Mouse (Mus musculus) left cerebral cortex, adult 11 months (tissue): ENCODE results near the gene Dnajb2.
A peak's percentile ranks its signal among the peaks of the same experiment; 100 is the strongest.
"Not testable (repeated sequence)": the region's sequence is repeated elsewhere in the genome, so short reads cannot be mapped to it uniquely, and the experiment has no call there.

ENCODE experiments used
- DNase-seq: peaks from one replicate; pipeline ENCODE4 v3.0.0; 2022; ENCODE audit warnings: low spot score

Gene Dnajb2

GRCm38 (mm10) chr1:75219078-75219477 is 17.1 kb upstream of the Dnajb2 start:
- peak; percentile 90 for DNase-seq

GRCm38 (mm10) chr1:75219531-75219930 is 16.7 kb upstream of the Dnajb2 start, which contains the start of gene Tuba4a:
Gene Tuba4a (minus strand): TSS chr1:75219865.
- DNase-seq, result no peak

- no peak for DNase-seq
Observed at GRCm38 (mm10) chr1:75221538-75221937, 14.7 kb upstream of the Dnajb2 start.

GRCm38 (mm10) chr1:75222926-75223325 is 13.3 kb upstream of the Dnajb2 start:
- no peak for DNase-seq

- DNase-seq, result no peak
Observed at GRCm38 (mm10) chr1:75223532-75223931, 12.7 kb upstream of the Dnajb2 start.

- no peak for DNase-seq
Observed at GRCm38 (mm10) chr1:75225473-75225872, 10.7 kb upstream of the Dnajb2 start.

GRCm38 (mm10) chr1:75226138-75226537 is 10.1 kb upstream of the Dnajb2 start:
- DNase-seq, result no peak

GRCm38 (mm10) chr1:75227653-75228052 is 8.6 kb upstream of the Dnajb2 start:
- DNase-seq, result no peak

- no peak for DNase-seq
Observed at GRCm38 (mm10) chr1:75229158-75229557, 7.0 kb upstream of the Dnajb2 start.

- no peak for DNase-seq
Observed at GRCm38 (mm10) chr1:75230335-75230994, 5.7 kb upstream of the Dnajb2 start.

- no peak for DNase-seq
Observed at GRCm38 (mm10) chr1:75231224-75231623, 5.0 kb upstream of the Dnajb2 start.

GRCm38 (mm10) chr1:75231664-75232152 is 4.5 kb upstream of the Dnajb2 start, which contains the start of gene A630095N17Rik:
Gene A630095N17Rik (minus strand): TSS chr1:75232102.
- DNase-seq, result no peak

- not testable (repeated sequence) for DNase-seq
Observed at GRCm38 (mm10) chr1:75232489-75232888, 3.7 kb upstream of the Dnajb2 start.

GRCm38 (mm10) chr1:75234606-75235005 is 1.6 kb upstream of the Dnajb2 start:
- no peak for DNase-seq

- no peak for DNase-seq
Observed at GRCm38 (mm10) chr1:75239591-75239990, 3.4 kb downstream of the Dnajb2 start.

GRCm38 (mm10) chr1:75243411-75243810 is 7.2 kb downstream of the Dnajb2 start:
- DNase-seq, result no peak

- no peak for DNase-seq
Observed at GRCm38 (mm10) chr1:75244175-75244826, 8.1 kb downstream of the Dnajb2 start.

GRCm38 (mm10) chr1:75244836-75245235 is 8.6 kb downstream of the Dnajb2 start:
- peak; percentile 70 for DNase-seq

- no peak for DNase-seq
Observed at GRCm38 (mm10) chr1:75247071-75247930, 11.1 kb downstream of the Dnajb2 start.

- no peak for DNase-seq
Observed at GRCm38 (mm10) chr1:75248041-75248772, 12.0 kb downstream of the Dnajb2 start.

GRCm38 (mm10) chr1:75250498-75250897 is 14.3 kb downstream of the Dnajb2 start:
- DNase-seq, result no peak
